Mouse (Mus musculus) ES-Bruce4 (cell line): Measurements from ENCODE around the gene Acot11. TPM values are rescaled to one million over a fixed set of nuclear protein-coding genes. Genes with fewer than 3 reads are reported as not detected.
"Not testable (repeated sequence)": the region's sequence is repeated elsewhere in the genome, so short reads cannot be mapped to it uniquely, and the experiment has no call there.

Source experiments
- H3K27ac ChIP-seq: 2 replicates; pipeline ENCODE4 v1.5.1; 2012; ENCODE audit warnings: low read length, inconsistent platforms; ENCODE audit not compliant: insufficient read depth
- H3K27me3 ChIP-seq: 2 replicates; pipeline ENCODE4 v1.6.1; 2012; ENCODE audit warnings: mild to moderate bottlenecking, low read length, inconsistent platforms; ENCODE audit not compliant: control insufficient read depth, poor library complexity, insufficient read depth, severe bottlenecking
- H3K36me3 ChIP-seq: 2 replicates; pipeline ENCODE4 v1.6.1; 2012; ENCODE audit warnings: inconsistent platforms, mild to moderate bottlenecking, low read length, moderate library complexity; ENCODE audit not compliant: control insufficient read depth, poor library complexity, insufficient read depth, severe bottlenecking
- H3K4me1 ChIP-seq: one replicate; pipeline ENCODE4 v1.8.1; 2011; ENCODE audit warnings: low read length; ENCODE audit not compliant: control insufficient read depth, insufficient read depth
- H3K4me3 ChIP-seq: 2 replicates; pipeline ENCODE4 v1.5.1; 2011; ENCODE audit warnings: low read depth, mild to moderate bottlenecking, low read length
- H3K9ac ChIP-seq: 2 replicates; pipeline ENCODE4 v1.6.1; 2012; ENCODE audit warnings: low read depth, mild to moderate bottlenecking, inconsistent platforms; ENCODE audit not compliant: poor library complexity, severe bottlenecking
- H3K9me3 ChIP-seq: replicated peaks from 2 replicates; pipeline ENCODE4 v1.6.1; 2012; ENCODE audit warnings: mild to moderate bottlenecking, low read length, inconsistent platforms; ENCODE audit not compliant: control insufficient read depth, poor library complexity, insufficient read depth, severe bottlenecking
- CTCF ChIP-seq: IDR thresholded peaks from one replicate; pipeline ENCODE4 v1.8.1; 2011; ENCODE audit warnings: low read depth, low read length
- EP300 ChIP-seq: IDR thresholded peaks from 2 replicates; pipeline ENCODE4 v1.6.1; 2011; ENCODE audit warnings: low read depth, low read length; ENCODE audit not compliant: insufficient read depth
- POLR2A ChIP-seq: IDR thresholded peaks from one replicate; pipeline ENCODE4 v1.8.1; 2011; ENCODE audit warnings: low read length; ENCODE audit not compliant: insufficient read depth
- polyA plus RNA-seq: library from polyadenylated mRNA; stranded (reverse); fragments of >200 nt; gene quantifications from 2 replicates; pipeline ENCODE4 v1.2.4, GENCODE M21; 2011; ENCODE audit warnings: low read depth; ENCODE audit not compliant: missing spikeins, insufficient read depth, insufficient read length

Gene Acot11
- polyA plus RNA-seq, 1 experiment: 3.8 TPM

DNA sequence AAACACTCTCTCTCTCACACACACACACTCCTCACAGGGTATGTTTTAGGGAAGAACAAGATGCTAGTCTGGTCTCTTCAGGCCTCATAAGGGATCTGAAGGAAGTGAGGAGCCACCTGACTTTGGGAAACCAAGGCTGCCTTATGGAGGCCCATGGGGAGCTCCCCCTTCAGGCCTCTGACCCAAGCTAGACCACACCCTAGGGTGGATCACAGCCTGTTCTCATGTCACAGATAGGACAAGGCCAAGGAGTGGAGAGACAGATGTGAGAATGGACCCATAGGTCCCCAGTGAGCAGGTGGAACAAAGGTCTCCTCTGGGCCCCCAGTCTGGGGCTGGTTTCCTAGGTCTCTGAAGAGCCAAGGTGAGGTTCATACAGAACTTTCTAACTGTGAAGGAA is 12.5 kb downstream of the Acot11 start:
- Histone ChIP-seq H3K27me3 (no peaks in the 10 kb centered on the region), H3K4me3 (no peak overlapping the region), H3K9ac (no peak overlapping the region), H3K36me3 (no peaks in the 10 kb centered on the region), H3K9me3 (no peaks in the 10 kb centered on the region), H3K27ac (no peak overlapping the region), H3K4me1 (peaks cover 6% of the 10 kb centered on the region)
- TF ChIP-seq POLR2A: no peak
- TF ChIP-seq CTCF: no peak
- TF ChIP-seq EP300: no peak

GRCm38 (mm10) chr4:106790938-106791337 is 13.9 kb downstream of the Acot11 start:
- Histone ChIP-seq H3K36me3 (no peaks in the 10 kb centered on the region), H3K4me3 (no peak overlapping the region), H3K9me3 (no peaks in the 10 kb centered on the region), H3K27ac (no peak overlapping the region), H3K9ac (no peak overlapping the region), H3K4me1 (peaks cover 6% of the 10 kb centered on the region), H3K27me3 (no peaks in the 10 kb centered on the region)
- TF ChIP-seq EP300 (no peak), POLR2A (no peak)

- not testable (repeated sequence) for H3K4me3 ChIP-seq, H3K9me3 ChIP-seq, H3K27me3 ChIP-seq, H3K4me1 ChIP-seq, H3K9ac ChIP-seq, H3K36me3 ChIP-seq, H3K27ac ChIP-seq
These were observed 14.6 kb downstream of the Acot11 start for GRCm38 (mm10) chr4:106790218-106790617.

GRCm38 (mm10) chr4:106789705-106790104 is 15.1 kb downstream of the Acot11 start:
- H3K9ac ChIP-seq: no peak overlapping the region
- no peaks in the 10 kb centered on the region for H3K9me3 ChIP-seq
- H3K36me3 ChIP-seq: no peaks in the 10 kb centered on the region
- H3K27ac ChIP-seq: no peak overlapping the region
- no peaks in the 10 kb centered on the region for H3K27me3 ChIP-seq
- TF ChIP-seq POLR2A: no peak
- no peak for TF ChIP-seq EP300
- TF ChIP-seq CTCF: no peak
- no peak overlapping the region for H3K4me3 ChIP-seq
- H3K4me1 ChIP-seq: peaks cover 6% of the 10 kb centered on the region

DNA sequence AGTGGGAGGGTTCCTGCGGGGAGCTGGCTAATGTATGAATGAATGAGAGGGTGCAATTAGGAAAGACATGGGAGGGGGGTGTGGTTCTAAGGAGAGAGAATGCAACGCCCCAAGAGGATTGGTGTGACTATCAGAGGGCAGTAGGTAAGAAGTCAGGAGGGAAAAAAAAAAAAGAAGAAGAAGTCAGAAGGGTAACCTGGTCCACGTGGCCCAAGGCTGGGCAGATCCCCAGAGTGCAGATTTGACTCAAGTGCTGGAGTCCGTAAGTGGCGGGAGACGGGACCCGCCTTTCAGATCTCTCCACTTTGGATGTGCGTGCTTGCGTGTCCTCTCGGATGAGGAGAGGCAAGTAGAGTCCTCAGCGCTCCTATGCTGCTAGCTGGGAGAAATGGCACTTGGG is 16.2 kb downstream of the Acot11 start:
- no peak overlapping the region for H3K27ac ChIP-seq
- TF ChIP-seq CTCF: no peak
- no peak for TF ChIP-seq POLR2A
- TF ChIP-seq EP300: no peak
- peaks cover 6% of the 10 kb centered on the region for H3K4me1 ChIP-seq
- H3K9me3 ChIP-seq: no peaks in the 10 kb centered on the region
- H3K36me3 ChIP-seq: no peaks in the 10 kb centered on the region
- no peak overlapping the region for H3K9ac ChIP-seq
- no peak overlapping the region for H3K4me3 ChIP-seq
- H3K27me3 ChIP-seq: no peaks in the 10 kb centered on the region

GRCm38 (mm10) chr4:106787830-106788229 is 17.0 kb downstream of the Acot11 start:
- Histone ChIP-seq H3K36me3 (no peaks in the 10 kb centered on the region), H3K9ac (no peak overlapping the region), H3K4me1 (peaks cover 6% of the 10 kb centered on the region), H3K27ac (no peak overlapping the region), H3K9me3 (no peaks in the 10 kb centered on the region), H3K27me3 (no peaks in the 10 kb centered on the region), H3K4me3 (no peak overlapping the region)
- TF ChIP-seq POLR2A (no peak), CTCF (no peak), EP300 (no peak)
